Mouse (Mus musculus) stomach, postnatal 0 days (tissue): Measurements from ENCODE around the gene Grin2a.

ENCODE experiments used
- CTCF ChIP-seq: IDR thresholded peaks from 2 replicates; pipeline ENCODE4 v1.5.1; 2016; ENCODE audit warnings: antibody characterized with exemption, low read depth, mild to moderate bottlenecking, moderate library complexity
- EP300 ChIP-seq: optimal IDR thresholded peaks from 2 replicates; pipeline ENCODE3; 2016; ENCODE audit warnings: antibody characterized with exemption

GRCm38 (mm10) chr16:9800221-9800620 is 195.1 kb downstream of the Grin2a start:
- TF ChIP-seq CTCF: no peak
- TF ChIP-seq EP300: no peak
